Mouse (Mus musculus) ES-E14 (cell line): Measurements from ENCODE around the gene Cgn.

ENCODE experiments used
- CHD2 ChIP-seq: IDR thresholded peaks from 2 replicates; pipeline ENCODE4 v1.6.1; 2014; ENCODE audit warnings: mild to moderate bottlenecking, low read depth, low read length, inconsistent platforms
- MAFK ChIP-seq: IDR thresholded peaks from 2 replicates; pipeline ENCODE4 v1.6.1; 2014; ENCODE audit warnings: mild to moderate bottlenecking, low read depth, low read length, inconsistent platforms; ENCODE audit not compliant: insufficient read depth
- ZC3H11A ChIP-seq: IDR thresholded peaks from 2 replicates; pipeline ENCODE4 v1.6.1; 2012; ENCODE audit warnings: low read depth, mild to moderate bottlenecking, inconsistent platforms, low read length, borderline replicate concordance
- ZNF384 ChIP-seq: IDR thresholded peaks from 2 replicates; pipeline ENCODE4 v1.6.1; 2012; ENCODE audit warnings: low read depth, low read length, inconsistent platforms

DNA sequence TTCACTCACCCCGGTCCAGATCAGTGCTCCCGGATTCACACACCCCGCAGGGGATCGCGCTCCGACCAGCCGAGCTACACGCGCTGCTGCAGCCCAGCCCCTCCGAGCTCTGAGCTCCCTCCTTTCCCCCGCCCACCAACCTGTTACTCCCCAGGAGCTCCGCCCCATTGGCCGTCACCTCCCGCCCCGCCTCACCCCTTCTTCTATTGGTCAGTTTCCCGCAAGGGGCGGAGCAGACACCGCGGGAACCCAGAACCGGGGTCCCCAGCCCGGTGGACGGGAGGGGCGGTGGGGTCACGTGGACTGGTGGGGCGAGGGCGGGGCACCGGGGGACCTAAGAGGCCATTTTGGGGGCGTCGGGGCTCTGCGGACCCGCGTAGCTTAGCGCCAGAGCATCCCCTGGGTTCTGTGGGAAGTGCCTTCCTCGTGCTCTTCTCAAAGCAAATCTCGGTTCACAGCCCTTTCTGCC is at the start of gene Cgn:
- TF ChIP-seq MAFK (no peak), CHD2 (no peak), ZC3H11A (no peak), ZNF384 (no peak)
